Mouse (Mus musculus): ENCODE measurements around the gene Ctps2. TPM values are rescaled to one million over a fixed set of nuclear protein-coding genes. Genes with fewer than 3 reads are reported as not detected.
"Not testable (repeated sequence)": the region's sequence is repeated elsewhere in the genome, so short reads cannot be mapped to it uniquely, and the experiment has no call there.

The Ctps2 gene
- 97.3 and 103 TPM in 2 replicates for polyA plus RNA-seq (2014; fragmentation: Nextera tagmentation; extraction: Ambion mirVana)

DNA sequence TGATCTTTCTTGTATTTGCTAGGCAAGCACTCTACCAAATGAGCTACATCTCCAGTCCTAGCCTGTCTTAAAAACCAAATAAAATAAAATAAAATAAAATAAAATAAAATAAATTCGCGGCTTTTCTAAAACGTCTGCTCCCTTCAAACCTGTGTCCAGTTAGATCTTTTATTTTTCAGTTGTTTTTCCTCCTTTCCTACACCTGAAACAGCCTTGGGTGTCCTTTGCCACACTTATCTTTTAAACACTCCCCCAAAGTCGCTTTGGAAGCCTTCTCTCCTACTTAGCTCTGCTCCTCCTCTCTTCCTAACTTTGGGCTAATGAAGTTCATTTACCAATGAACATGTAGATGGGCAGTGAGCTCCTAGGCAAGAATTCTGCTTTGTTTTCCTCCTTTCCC, at the start of gene Ctps2:
Gene Ctps2 (plus strand): TSS at position 301 of the 400 bp plus-strand sequence.
- no peak for ATAC-seq (ENCODE audit: insufficient number of reproducible peaks, insufficient read depth, low FRiP score, low read depth)
- 0 out of 2 replicates have a peak, but pooled peaks cover 3% of the 10 kb centered on the region for H3K4me1 ChIP-seq (ENCODE audit: control insufficient read depth, insufficient read depth, low read length)
- no peaks in the 10 kb centered on the region for H3K36me3 ChIP-seq (ENCODE audit: control insufficient read depth, insufficient read depth, low read length)
- peak within 1 kb of the TSS; percentile 53 for H3K9ac ChIP-seq (replicated peaks; ENCODE audit: low read depth, low read length)
- peak within 1 kb of the TSS; percentile 80 for H3K27ac ChIP-seq (ENCODE audit: low read length)
- 24% methylated on average over 4 of the region's 4 CpGs for WGBS
- H3K4me2 ChIP-seq (replicated peaks; ENCODE audit: low read depth, low read length): peak within 1 kb of the TSS; percentile 55
- peak within 1 kb of the TSS; percentile 53 for H3K4me3 ChIP-seq (ENCODE audit: low read depth, low read length)
- H3K9me3 ChIP-seq (ENCODE audit: control insufficient read depth, low read depth, low read length): no peaks in the 10 kb centered on the region
- no peaks in the 10 kb centered on the region for H3K27me3 ChIP-seq (ENCODE audit: control insufficient read depth, insufficient read depth, low read length)

DNA sequence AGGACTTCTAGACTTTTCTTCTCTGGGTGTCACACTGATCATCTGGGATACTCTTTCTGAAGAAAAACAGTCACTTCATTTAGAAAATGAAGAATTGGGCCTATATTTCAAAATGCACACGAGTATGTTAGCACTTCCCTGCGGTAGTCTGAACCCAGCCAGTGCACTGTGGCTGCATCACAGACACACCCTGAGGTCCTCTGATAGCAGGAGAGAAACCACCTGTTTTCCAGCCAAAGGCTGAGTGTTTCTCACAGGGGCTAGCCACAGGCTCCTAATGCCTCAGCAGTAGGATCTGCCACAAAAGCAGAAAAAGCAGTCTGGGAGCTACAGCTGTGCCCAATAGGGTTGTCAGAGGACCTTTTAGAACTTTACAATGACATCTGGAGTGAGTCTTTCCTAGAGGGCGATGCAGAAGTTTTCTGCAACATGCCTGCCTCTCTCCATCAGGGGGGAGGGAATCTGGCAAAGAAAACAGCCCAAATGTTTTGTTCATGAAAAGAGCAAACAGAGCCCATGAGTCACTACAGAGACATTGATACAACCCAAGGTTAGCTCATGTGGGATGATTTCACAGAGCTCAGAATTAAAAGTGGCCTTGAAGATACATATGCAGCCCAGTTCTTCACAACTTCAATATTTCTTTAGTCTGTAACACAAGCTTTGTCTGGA, 32.6 kb upstream of the Ctps2 start:
- Histone ChIP-seq H3K9me3 (ENCODE audit: control insufficient read depth, low read depth, low read length) (no peaks in the 10 kb centered on the region), H3K4me3 (ENCODE audit: low read depth, low read length) (no peak overlapping the region), H3K27me3 (ENCODE audit: control insufficient read depth, insufficient read depth, low read length) (no peaks in the 10 kb centered on the region), H3K27ac (ENCODE audit: low read length) (no peak overlapping the region), H3K9ac (replicated peaks; ENCODE audit: low read depth, low read length) (no peak overlapping the region), H3K4me1 (ENCODE audit: control insufficient read depth, insufficient read depth, low read length) (no peaks in the 10 kb centered on the region), H3K36me3 (ENCODE audit: control insufficient read depth, insufficient read depth, low read length) (peaks cover 8% of the 10 kb centered on the region; the same call in 1 of the 2 replicates), H3K4me2 (replicated peaks; ENCODE audit: low read depth, low read length) (no peak overlapping the region)
- 69% methylated on average over 3 of the region's 3 CpGs for WGBS
- no peak for ATAC-seq (ENCODE audit: insufficient number of reproducible peaks, insufficient read depth, low FRiP score, low read depth)

DNA sequence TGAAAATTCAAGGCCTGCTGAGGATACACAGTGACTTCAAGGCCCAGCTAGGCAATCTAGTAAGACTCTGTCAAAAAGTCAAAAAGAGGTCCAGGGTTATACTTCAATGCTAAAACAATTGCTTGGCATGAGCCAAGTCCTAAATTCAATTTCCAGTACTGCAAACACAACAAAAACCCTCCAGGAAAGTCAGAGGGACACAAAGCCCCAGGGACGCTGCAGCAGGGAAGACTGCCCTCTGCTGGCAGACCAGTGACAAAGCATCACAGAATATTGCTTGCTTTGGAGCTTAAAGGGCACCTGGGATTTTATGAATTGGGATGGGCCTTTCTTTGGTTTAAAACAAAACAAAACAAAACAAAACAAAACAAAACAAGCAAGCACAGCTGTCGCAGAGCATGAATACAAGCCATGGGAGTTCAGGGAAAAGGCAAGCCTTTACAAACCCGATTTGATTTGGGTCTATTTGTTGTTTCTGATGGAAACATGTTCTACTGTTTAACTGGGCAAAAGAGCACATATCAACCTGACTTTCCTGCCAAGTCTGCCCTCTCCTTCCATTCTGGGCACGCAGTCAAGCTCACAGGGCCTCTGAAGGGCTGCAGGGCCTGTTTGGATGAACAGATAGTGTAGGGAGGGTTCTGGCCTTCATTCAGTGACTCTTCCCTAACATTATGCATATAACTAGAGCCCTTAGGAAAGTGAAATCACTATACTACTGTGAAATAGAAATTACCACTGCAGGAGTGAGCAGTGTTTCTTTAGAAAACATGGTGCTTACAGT, 29.1 kb upstream of the Ctps2 start:
- WGBS: 44% methylated on average over 4 of the region's 4 CpGs
- Histone ChIP-seq H3K9ac (replicated peaks; ENCODE audit: low read depth, low read length) (no peak overlapping the region), H3K27me3 (ENCODE audit: control insufficient read depth, insufficient read depth, low read length) (no peaks in the 10 kb centered on the region), H3K9me3 (ENCODE audit: control insufficient read depth, low read depth, low read length) (no peaks in the 10 kb centered on the region), H3K4me3 (ENCODE audit: low read depth, low read length) (no peak overlapping the region), H3K4me2 (replicated peaks; ENCODE audit: low read depth, low read length) (no peak overlapping the region), H3K4me1 (ENCODE audit: control insufficient read depth, insufficient read depth, low read length) (no peaks in the 10 kb centered on the region), H3K27ac (ENCODE audit: low read length) (no peak overlapping the region), H3K36me3 (ENCODE audit: control insufficient read depth, insufficient read depth, low read length) (peaks cover 8% of the 10 kb centered on the region; the same call in 1 of the 2 replicates)
- no peak for ATAC-seq (ENCODE audit: insufficient number of reproducible peaks, insufficient read depth, low FRiP score, low read depth)

DNA sequence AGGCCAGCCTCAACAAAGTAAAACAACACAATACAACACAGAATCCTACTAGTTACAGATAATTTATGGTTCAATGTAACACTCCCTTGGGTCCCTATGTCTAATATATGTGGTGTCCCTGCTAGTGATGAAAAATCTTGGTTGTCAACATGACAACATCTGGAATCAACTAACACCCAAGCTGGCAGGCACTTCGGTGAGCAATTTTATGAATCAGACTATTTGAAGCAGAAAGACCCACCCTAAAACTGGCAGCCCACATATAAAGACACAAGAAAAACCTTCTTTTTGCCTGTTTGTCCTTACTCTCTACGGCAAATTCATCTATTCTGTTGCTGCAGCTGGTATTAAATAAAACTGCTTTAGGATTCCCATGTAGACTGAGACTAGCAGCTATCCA, 27.3 kb upstream of the Ctps2 start:
- Histone ChIP-seq H3K27ac (ENCODE audit: low read length) (no peak overlapping the region), H3K9me3 (ENCODE audit: control insufficient read depth, low read depth, low read length) (no peaks in the 10 kb centered on the region), H3K36me3 (ENCODE audit: control insufficient read depth, insufficient read depth, low read length) (peaks cover 8% of the 10 kb centered on the region; the same call in 1 of the 2 replicates), H3K27me3 (ENCODE audit: control insufficient read depth, insufficient read depth, low read length) (no peaks in the 10 kb centered on the region), H3K4me3 (ENCODE audit: low read depth, low read length) (no peak overlapping the region), H3K4me2 (replicated peaks; ENCODE audit: low read depth, low read length) (no peak overlapping the region), H3K9ac (replicated peaks; ENCODE audit: low read depth, low read length) (no peak overlapping the region), H3K4me1 (ENCODE audit: control insufficient read depth, insufficient read depth, low read length) (no peaks in the 10 kb centered on the region)
- WGBS: 93% methylated on average over 2 of the region's 2 CpGs
- no peak for ATAC-seq (ENCODE audit: insufficient number of reproducible peaks, insufficient read depth, low FRiP score, low read depth)

DNA sequence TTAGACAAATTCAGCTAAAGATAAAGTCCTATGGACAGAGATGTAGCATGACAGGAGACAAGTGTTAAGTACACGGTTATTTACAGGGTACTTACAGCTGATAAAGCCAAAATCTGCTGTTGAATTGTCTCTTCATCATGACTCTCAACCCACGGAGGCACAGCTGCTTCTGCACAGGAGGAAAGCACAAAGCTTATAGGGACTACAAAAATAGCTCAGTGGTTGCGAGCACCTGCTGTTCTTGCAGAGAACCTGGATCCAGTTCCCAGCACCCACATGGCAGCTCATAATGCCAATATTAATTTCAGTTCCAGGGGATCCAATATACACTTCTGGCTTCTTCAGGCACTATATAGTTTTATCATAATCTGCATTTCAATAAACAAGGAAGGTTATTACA, 22.8 kb upstream of the Ctps2 start:
- H3K4me3 ChIP-seq (ENCODE audit: low read depth, low read length): no peak overlapping the region
- no peak for ATAC-seq (ENCODE audit: insufficient number of reproducible peaks, insufficient read depth, low FRiP score, low read depth)
- no peaks in the 10 kb centered on the region for H3K9me3 ChIP-seq (ENCODE audit: control insufficient read depth, low read depth, low read length)
- no peaks in the 10 kb centered on the region for H3K4me1 ChIP-seq (ENCODE audit: control insufficient read depth, insufficient read depth, low read length)
- H3K27ac ChIP-seq (ENCODE audit: low read length): no peak overlapping the region
- WGBS: 91% methylated on average over 3 of the region's 3 CpGs
- no peak overlapping the region for H3K4me2 ChIP-seq (replicated peaks; ENCODE audit: low read depth, low read length)
- no peaks in the 10 kb centered on the region for H3K27me3 ChIP-seq (ENCODE audit: control insufficient read depth, insufficient read depth, low read length)
- no peak overlapping the region for H3K9ac ChIP-seq (replicated peaks; ENCODE audit: low read depth, low read length)
- H3K36me3 ChIP-seq (ENCODE audit: control insufficient read depth, insufficient read depth, low read length): no peaks in the 10 kb centered on the region

DNA sequence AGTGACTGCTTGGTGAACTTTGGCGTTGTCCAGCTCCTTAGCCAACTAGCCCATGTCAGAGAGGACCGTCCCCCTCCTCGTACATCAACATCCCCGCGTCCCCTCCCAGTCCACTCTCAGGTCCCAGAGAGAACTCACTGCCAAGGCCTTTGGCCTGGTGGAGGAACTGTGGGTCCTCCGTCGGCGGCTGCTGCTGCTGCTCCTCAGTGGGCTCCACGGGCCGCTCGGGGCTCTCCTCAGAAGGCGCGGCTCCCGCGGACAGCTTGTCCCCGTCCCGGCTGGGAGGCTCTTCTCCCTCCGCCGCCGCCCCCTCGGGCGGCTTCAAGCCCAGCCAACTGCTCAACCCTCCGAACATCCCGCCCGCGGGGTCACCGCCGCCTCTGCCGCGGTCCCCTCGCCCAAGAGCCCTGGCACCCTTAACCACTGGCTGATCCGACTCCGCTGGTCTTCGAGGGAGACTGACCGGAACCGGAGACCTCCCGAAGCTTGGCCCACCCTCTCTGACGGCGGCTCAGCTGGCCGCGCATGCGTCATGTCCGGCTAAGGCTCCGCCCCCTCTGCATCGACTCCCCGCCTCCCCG, 13.0 kb upstream of the Ctps2 start, which contains the start of gene Syap1:
Gene Syap1 (minus strand): TSS at position 517 of the 581 bp plus-strand sequence.
- H3K4me3 ChIP-seq (ENCODE audit: low read depth, low read length): peak within 1 kb of the TSS; percentile 63
- peak within 1 kb of the TSS; percentile 37 for H3K4me2 ChIP-seq (replicated peaks; ENCODE audit: low read depth, low read length)
- H3K27ac ChIP-seq (ENCODE audit: low read length): peak within 1 kb of the TSS; percentile 6; the same call in 1 of the 2 replicates
- WGBS: 25% methylated on average over 38 of the region's 47 CpGs
- H3K9me3 ChIP-seq (ENCODE audit: control insufficient read depth, low read depth, low read length): no peaks in the 10 kb centered on the region
- no peaks in the 10 kb centered on the region for H3K4me1 ChIP-seq (ENCODE audit: control insufficient read depth, insufficient read depth, low read length)
- no peaks in the 10 kb centered on the region for H3K36me3 ChIP-seq (ENCODE audit: control insufficient read depth, insufficient read depth, low read length)
- H3K27me3 ChIP-seq (ENCODE audit: control insufficient read depth, insufficient read depth, low read length): no peaks in the 10 kb centered on the region
- peak; percentile 96; the same call in 1 of the 2 replicates for ATAC-seq (ENCODE audit: insufficient number of reproducible peaks, insufficient read depth, low FRiP score, low read depth)
- H3K9ac ChIP-seq (replicated peaks; ENCODE audit: low read depth, low read length): peak within 1 kb of the TSS; percentile 52

DNA sequence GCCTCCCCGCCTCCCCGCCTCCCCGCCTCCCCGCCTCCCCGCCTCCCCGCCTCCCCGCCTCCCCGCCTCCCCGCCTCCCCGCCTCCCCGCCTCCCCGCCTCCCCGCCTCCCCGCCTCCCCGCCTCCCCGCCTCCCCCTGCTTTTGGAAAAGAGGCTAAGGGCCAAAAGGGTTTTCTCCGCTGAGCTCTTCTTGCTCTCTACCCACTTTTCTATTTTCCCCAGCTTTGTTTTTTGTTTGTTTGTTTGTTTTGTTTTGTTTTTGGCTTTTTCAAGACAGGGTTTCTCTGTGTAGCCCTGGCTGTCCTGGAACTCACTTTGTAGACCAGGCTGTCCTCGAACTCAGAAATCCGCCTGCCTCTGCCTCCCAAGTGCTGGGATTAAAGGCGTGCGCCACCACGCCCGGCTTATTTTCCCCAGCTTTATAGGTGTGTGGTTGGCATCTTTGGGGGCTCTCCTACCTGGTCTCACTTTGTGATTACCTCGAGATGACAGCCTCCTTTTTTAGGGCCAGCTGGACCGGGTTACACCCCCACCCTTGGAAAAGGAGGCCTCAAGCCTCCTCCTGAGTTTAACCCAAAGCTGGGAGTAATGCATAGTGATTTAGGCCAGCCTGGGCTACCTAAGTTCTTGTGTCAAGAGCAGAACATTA, 12.3 kb upstream of the Ctps2 start:
- H3K36me3 ChIP-seq (ENCODE audit: control insufficient read depth, insufficient read depth, low read length); H3K4me1 ChIP-seq (ENCODE audit: control insufficient read depth, insufficient read depth, low read length); H3K4me2 ChIP-seq (replicated peaks; ENCODE audit: low read depth, low read length); H3K4me3 ChIP-seq (ENCODE audit: low read depth, low read length); H3K9me3 ChIP-seq (ENCODE audit: control insufficient read depth, low read depth, low read length); H3K27ac ChIP-seq (ENCODE audit: low read length); H3K27me3 ChIP-seq (ENCODE audit: control insufficient read depth, insufficient read depth, low read length); H3K9ac ChIP-seq (replicated peaks; ENCODE audit: low read depth, low read length): not testable (repeated sequence)
- WGBS: 66% methylated on average over 9 of the region's 25 CpGs
- ATAC-seq (ENCODE audit: insufficient number of reproducible peaks, insufficient read depth, low FRiP score, low read depth): peak; percentile 47; the same call in 1 of the 2 replicates
